Mouse (Mus musculus) hindbrain, postnatal 0 days (tissue): ENCODE data around the gene Tat. TPM values are rescaled to one million over a fixed set of nuclear protein-coding genes. Genes with fewer than 3 reads are reported as not detected.
"Not testable (repeated sequence)": the region's sequence is repeated elsewhere in the genome, so short reads cannot be mapped to it uniquely, and the experiment has no call there.

Experiments used
- ATAC-seq: fragments of 200-750 bp; cut with Nextera tagmentation; 2 replicates; pipeline ENCODE4 v1.8.0; 2017; ENCODE audit warnings: mild to moderate bottlenecking, moderate TSS enrichment, moderate library complexity
- DNase-seq: peaks from one replicate; pipeline ENCODE4 v3.0.0-alpha.2; 2015; ENCODE audit warnings: low spot score
- H3K27ac ChIP-seq: fragments of 300-500 bp; sonication (generic); 2 replicates; pipeline ENCODE4 v1.5.1; 2014; ENCODE audit warnings: mild to moderate bottlenecking
- H3K27me3 ChIP-seq: fragments of 300-500 bp; sonication (generic); 2 replicates; pipeline ENCODE4 v1.6.1; 2014; ENCODE audit warnings: low read length, mixed read lengths; ENCODE audit not compliant: insufficient read depth
- H3K36me3 ChIP-seq: fragments of 300-500 bp; sonication (generic); 2 replicates; pipeline ENCODE4 v1.6.1; 2014; ENCODE audit warnings: low read length, mixed read lengths; ENCODE audit not compliant: insufficient read depth
- H3K4me1 ChIP-seq: fragments of 300-500 bp; sonication (generic); 2 replicates; pipeline ENCODE4 v1.6.1; 2014; ENCODE audit warnings: antibody characterized with exemption, low read length, mixed read lengths; ENCODE audit not compliant: insufficient read depth
- H3K4me2 ChIP-seq: fragments of 300-500 bp; sonication (generic); 2 replicates; pipeline ENCODE4 v1.6.1; 2014; ENCODE audit warnings: low read depth, mild to moderate bottlenecking, low read length, moderate library complexity, mixed read lengths
- H3K4me3 ChIP-seq: fragments of 300-500 bp; sonication (generic); 2 replicates; pipeline ENCODE4 v1.5.1; 2014; ENCODE audit warnings: low read length
- H3K9ac ChIP-seq: fragments of 300-500 bp; sonication (generic); replicated peaks from 2 replicates; pipeline ENCODE4 v1.6.1; 2014; ENCODE audit warnings: mild to moderate bottlenecking, low read length, moderate library complexity, mixed read lengths
- H3K9me3 ChIP-seq: fragments of 300-500 bp; sonication (generic); 2 replicates; pipeline ENCODE4 v1.6.1; 2016; ENCODE audit warnings: low read length, mixed read lengths
- CTCF ChIP-seq: IDR thresholded peaks from 2 replicates; pipeline ENCODE4 v1.5.1; 2016; ENCODE audit warnings: antibody characterized with exemption, control low read depth, low read depth
- WGBS: fragments of 180-500 bp; shearing (Covaris S2); extraction: QIAGEN DNeasy Blood & Tissue Kit; methylation state at CpG from one replicate; pipeline ENCODE4 v1.1.7; 2014; 5-methylcytosine and 5-hydroxymethylcytosine counted together
- polyA plus RNA-seq: library from polyadenylated mRNA; unstranded; fragments of >200 nt; fragmentation: Nextera tagmentation; extraction: Ambion mirVana; gene quantifications from 2 replicates; pipeline ENCODE4 v1.2.1, GENCODE M21; 2015
- total RNA-seq: library from RNA; depleted of rRNA; stranded (reverse); fragments of >200 nt; gene quantifications from 2 replicates; pipeline ENCODE4 v1.2.3, GENCODE M21; 2014

The Tat gene
- total and polyA plus RNA-seq, 2 experiments from 2014 or later, result not detected

- no peak for DNase-seq
- ATAC-seq, result no peak
- H3K4me3 ChIP-seq, result no peak overlapping the region
- no peaks in the 10 kb centered on the region for H3K27me3 ChIP-seq
- no peaks in the 10 kb centered on the region for H3K36me3 ChIP-seq
- 87% methylated on average over 26 of the region's 26 CpGs for WGBS
- no peaks in the 10 kb centered on the region for H3K9me3 ChIP-seq
- TF ChIP-seq CTCF, result no peak
- no peak overlapping the region for H3K27ac ChIP-seq
- H3K4me2 ChIP-seq, result no peak overlapping the region
- H3K4me1 ChIP-seq, result peaks cover 5% of the 10 kb centered on the region; the same call in 1 of the 2 replicates
- H3K9ac ChIP-seq, result no peak overlapping the region
Observed at GRCm38 (mm10) chr8:110008228-110008994, 18.2 kb downstream of the Tat start.

- 71% methylated on average over 8 of the region's 8 CpGs for WGBS
- ATAC-seq, result no peak
- TF ChIP-seq CTCF, result no peak
- Histone ChIP-seq H3K4me1 (peaks cover 5% of the 10 kb centered on the region; the same call in 1 of the 2 replicates), H3K27ac (no peak overlapping the region), H3K27me3 (no peaks in the 10 kb centered on the region), H3K36me3 (no peaks in the 10 kb centered on the region), H3K9ac (no peak overlapping the region), H3K9me3 (no peaks in the 10 kb centered on the region), H3K4me3 (no peak overlapping the region), H3K4me2 (no peak overlapping the region)
- DNase-seq, result no peak
Observed at GRCm38 (mm10) chr8:110008995-110009446, 18.8 kb downstream of the Tat start.

GRCm38 (mm10) chr8:110010868-110011267 is 20.6 kb downstream of the Tat start:
- WGBS, result 34% methylated on average over 5 of the region's 5 CpGs
- no peak overlapping the region for H3K4me3 ChIP-seq

GRCm38 (mm10) chr8:110022081-110022480 is 31.8 kb downstream of the Tat start:
- no peak overlapping the region for H3K4me2 ChIP-seq
- H3K27ac ChIP-seq, result no peak overlapping the region
- 65% methylated on average over 6 of the region's 6 CpGs for WGBS
- H3K4me3 ChIP-seq, result no peak overlapping the region
- no peak for TF ChIP-seq CTCF
- H3K27me3 ChIP-seq, result no peaks in the 10 kb centered on the region
- H3K4me1 ChIP-seq, result no peaks in the 10 kb centered on the region
- no peak for ATAC-seq
- no peak for DNase-seq
- H3K9ac ChIP-seq, result no peak overlapping the region
- no peaks in the 10 kb centered on the region for H3K9me3 ChIP-seq
- H3K36me3 ChIP-seq, result no peaks in the 10 kb centered on the region

More at GRCm38 (mm10) chr8:110010868-110011267, 20.6 kb downstream of the Tat start:
- DNase-seq (peak; percentile 65), ATAC-seq (no peak)
- H3K27ac ChIP-seq, result no peak overlapping the region
- no peaks in the 10 kb centered on the region for H3K27me3 ChIP-seq
- H3K36me3 ChIP-seq, result no peaks in the 10 kb centered on the region
- peak; percentile 79 for TF ChIP-seq CTCF
- no peak overlapping the region for H3K9ac ChIP-seq
- peaks cover 5% of the 10 kb centered on the region; the same call in 1 of the 2 replicates for H3K4me1 ChIP-seq
- H3K9me3 ChIP-seq, result no peaks in the 10 kb centered on the region
- H3K4me2 ChIP-seq, result no peak overlapping the region

- no peaks in the 10 kb centered on the region for H3K4me1 ChIP-seq
- no peak overlapping the region for H3K9ac ChIP-seq
- 92% methylated on average over 10 of the region's 10 CpGs for WGBS
- no peak for ATAC-seq
- no peak overlapping the region for H3K4me3 ChIP-seq
- DNase-seq, result no peak
- no peaks in the 10 kb centered on the region for H3K27me3 ChIP-seq
- H3K4me2 ChIP-seq, result no peak overlapping the region
- no peaks in the 10 kb centered on the region for H3K36me3 ChIP-seq
- H3K9me3 ChIP-seq, result no peaks in the 10 kb centered on the region
- no peak overlapping the region for H3K27ac ChIP-seq
- no peak for TF ChIP-seq CTCF
Observed at GRCm38 (mm10) chr8:110022768-110023344, 32.6 kb downstream of the Tat start.

- H3K9ac ChIP-seq, H3K27ac ChIP-seq, H3K4me3 ChIP-seq, H3K27me3 ChIP-seq, H3K36me3 ChIP-seq, H3K4me2 ChIP-seq, DNase-seq, ATAC-seq, H3K9me3 ChIP-seq, H3K4me1 ChIP-seq: not testable (repeated sequence)
- 33% methylated on average over 8 of the region's 8 CpGs for WGBS
Observed at GRCm38 (mm10) chr8:110033771-110034170, 43.5 kb downstream of the Tat start.

- DNase-seq, result no peak
- WGBS, result 45% methylated on average over 4 of the region's 4 CpGs
Observed at GRCm38 (mm10) chr8:110034331-110034730, 44.1 kb downstream of the Tat start.

More at GRCm38 (mm10) chr8:110034331-110034730, 44.1 kb downstream of the Tat start:
- Histone ChIP-seq H3K27ac (no peak overlapping the region), H3K4me1 (peaks cover 2% of the 10 kb centered on the region; the same call in 1 of the 2 replicates), H3K9ac (no peak overlapping the region), H3K27me3 (no peaks in the 10 kb centered on the region), H3K36me3 (no peaks in the 10 kb centered on the region), H3K4me3 (no peak overlapping the region), H3K4me2 (no peak overlapping the region), H3K9me3 (no peaks in the 10 kb centered on the region)
- ATAC-seq, result no peak
- TF ChIP-seq CTCF, result no peak
